Mouse (Mus musculus) kidney, adult 2 months (tissue): ENCODE results near the gene Top3a.

Experiments
- CTCF ChIP-seq: fragments of 200-500 bp; conservative IDR thresholded peaks from 2 replicates; pipeline ENCODE4 v1.5.1; 2011; ENCODE audit warnings: low read depth, mild to moderate bottlenecking, control low read depth, low read length, moderate library complexity, mixed read lengths; ENCODE audit not compliant: insufficient read depth, insufficient read length
- POLR2A ChIP-seq: fragments of 200-500 bp; IDR thresholded peaks from one replicate; pipeline ENCODE4 v1.6.1; 2011; ENCODE audit warnings: low read depth, low read length, control low read depth

- TF ChIP-seq POLR2A: no peak
- no peak for TF ChIP-seq CTCF
These were observed 71.1 kb downstream of the Top3a start for GRCm38 (mm10) chr11:60706076-60706475.
